Mouse (Mus musculus): Measurements from ENCODE around the gene Ddi2. TPM values are rescaled to one million over a fixed set of nuclear protein-coding genes. Genes with fewer than 3 reads are reported as not detected.

The Ddi2 gene
- total RNA-seq, 1 experiment from 2014 or later, result 30.6 TPM

DNA sequence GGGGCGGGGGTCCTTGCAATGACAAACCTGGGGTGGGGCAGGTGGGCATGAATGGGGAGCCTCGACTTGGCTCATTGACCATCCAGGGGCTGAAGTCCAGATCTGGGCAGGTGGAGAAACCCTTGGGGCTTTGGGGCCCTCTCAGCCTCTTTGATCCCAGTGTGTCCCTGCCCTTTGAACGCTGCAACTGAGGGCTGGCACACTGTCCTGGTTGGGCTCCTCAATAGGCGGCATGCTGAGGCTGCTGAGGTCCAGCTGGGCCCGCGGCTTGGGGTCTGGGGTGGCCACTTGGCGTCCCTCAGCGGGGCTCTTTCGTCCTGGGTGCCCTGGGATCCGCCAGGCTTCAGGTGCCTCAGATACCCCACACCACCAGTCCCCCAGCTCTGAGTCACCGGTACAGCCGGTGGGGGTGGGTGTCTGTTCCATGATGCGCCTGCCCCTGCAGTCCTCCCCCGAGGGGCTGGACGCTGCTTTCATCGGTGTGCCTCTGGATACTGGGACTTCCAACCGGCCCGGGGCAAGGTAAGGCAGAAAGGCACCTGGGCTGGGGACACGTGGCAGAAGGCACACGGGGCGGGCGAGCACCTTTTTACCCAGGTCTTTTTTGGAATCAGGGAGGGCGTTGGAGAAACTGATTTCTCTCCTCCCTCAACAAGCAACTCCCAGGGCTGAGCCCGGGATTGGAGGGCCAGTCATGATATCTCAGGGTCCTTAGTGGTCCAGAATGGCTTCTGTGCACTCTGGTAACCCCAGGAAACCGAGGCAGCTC, 23.5 kb upstream of the Ddi2 start, which contains the start of gene Agmat:
Agmat (plus strand) TSS at position 95 of the 769 bp plus-strand sequence.
- no peak for ATAC-seq (replicated peaks; ENCODE audit: low read depth, poor library complexity, severe bottlenecking)

DNA sequence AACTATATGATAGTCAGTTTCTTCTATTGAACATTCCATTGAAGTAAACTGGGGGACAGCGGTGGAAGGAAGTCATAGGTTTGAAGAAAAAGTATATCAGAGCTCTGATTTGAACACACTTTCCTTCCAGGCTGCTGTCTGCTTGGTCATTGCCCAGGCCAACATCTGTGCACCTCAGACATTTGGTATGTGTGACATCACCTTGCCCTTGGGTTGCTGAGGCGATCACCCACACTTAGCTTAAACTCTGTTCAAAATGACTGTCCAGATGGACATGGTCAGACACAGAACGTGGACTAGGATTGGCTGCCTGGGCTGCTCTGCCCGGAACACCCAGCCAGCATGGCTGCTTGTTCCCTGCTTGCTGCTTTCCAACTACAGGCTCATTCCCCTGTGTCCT, 19.2 kb upstream of the Ddi2 start:
- ATAC-seq (replicated peaks; ENCODE audit: low read depth, poor library complexity, severe bottlenecking), result no peak

DNA sequence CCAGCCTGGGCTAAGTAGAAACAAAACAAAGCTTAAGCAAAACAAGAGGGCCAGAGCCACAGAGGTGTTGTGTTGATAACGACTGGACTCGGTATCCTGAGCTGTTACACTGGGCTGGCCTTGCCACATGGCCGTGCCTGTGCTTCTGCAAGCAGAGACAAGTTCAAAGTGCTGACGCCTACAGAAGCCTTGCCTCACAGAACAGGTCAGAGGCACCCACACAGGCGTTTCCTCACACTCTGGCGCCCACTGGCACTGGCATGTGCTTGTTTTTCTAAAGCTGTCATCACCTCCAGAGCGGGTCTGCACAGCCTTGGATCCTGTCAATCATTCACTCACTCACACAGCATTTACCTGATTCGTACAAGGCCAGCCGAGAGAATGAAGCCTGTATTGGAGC, 18.6 kb upstream of the Ddi2 start:
- ATAC-seq (replicated peaks; ENCODE audit: low read depth, poor library complexity, severe bottlenecking), result no peak

DNA sequence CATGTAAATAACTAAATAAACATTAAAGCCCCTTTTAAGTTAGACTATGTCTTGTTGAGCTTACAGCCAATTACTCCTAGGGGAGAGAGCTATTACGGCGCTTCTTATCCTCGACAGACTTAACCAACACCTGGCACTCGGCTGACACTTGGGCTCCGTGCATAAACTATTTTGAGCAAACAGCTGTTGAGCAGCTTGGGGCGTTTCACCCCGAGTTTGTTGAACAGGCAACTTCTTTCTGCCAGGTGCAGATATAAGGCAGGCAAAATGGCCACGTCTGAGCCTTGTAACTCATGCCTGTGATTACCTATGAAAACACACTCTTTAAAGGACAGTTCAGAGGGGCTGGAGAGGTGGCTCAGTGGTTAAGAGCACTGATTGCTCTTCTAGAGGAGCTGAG, 14.8 kb upstream of the Ddi2 start:
- no peak for ATAC-seq (replicated peaks; ENCODE audit: low read depth, poor library complexity, severe bottlenecking)

DNA sequence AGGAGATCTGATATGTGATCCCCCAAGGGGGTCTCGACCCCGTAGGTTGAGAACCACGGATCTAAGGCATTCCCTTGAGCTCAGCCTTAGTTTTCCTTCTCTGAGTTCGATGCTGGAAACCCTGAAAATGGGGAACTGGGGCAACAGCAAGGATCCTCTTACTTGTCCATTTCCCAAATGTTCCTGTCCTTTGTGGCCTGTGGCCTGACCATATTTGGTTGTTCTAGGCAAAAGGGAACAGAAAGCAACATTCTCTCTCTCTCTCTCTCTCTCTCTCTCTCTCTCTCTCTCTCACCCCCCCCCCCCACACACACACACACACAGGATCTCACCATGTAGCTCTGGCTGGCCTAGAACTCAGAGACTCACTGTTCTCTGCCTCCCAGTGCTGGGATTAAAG, 13.6 kb upstream of the Ddi2 start:
- ATAC-seq (replicated peaks; ENCODE audit: low read depth, poor library complexity, severe bottlenecking), result 0 out of 2 replicates have a peak, but pooled peaks have one; percentile 24

DNA sequence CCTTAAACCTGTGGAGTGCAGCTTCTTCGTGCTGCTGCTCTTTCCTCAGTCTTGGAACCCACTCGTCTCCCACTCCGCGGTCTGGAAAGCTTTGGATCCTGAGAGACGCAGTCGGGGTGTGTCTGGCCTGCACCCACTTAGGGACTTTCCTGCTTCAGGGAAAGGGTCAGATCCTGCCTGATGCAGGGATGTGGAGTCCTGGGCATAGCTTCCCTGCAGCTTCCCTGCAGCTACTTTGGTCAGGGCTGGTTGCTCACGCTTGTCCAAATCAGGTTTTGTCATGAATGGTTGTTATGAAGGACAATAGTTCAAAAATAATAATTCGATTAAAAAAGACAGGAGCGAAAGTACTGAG, 12.0 kb upstream of the Ddi2 start:
- ATAC-seq (replicated peaks; ENCODE audit: low read depth, poor library complexity, severe bottlenecking), result no peak

DNA sequence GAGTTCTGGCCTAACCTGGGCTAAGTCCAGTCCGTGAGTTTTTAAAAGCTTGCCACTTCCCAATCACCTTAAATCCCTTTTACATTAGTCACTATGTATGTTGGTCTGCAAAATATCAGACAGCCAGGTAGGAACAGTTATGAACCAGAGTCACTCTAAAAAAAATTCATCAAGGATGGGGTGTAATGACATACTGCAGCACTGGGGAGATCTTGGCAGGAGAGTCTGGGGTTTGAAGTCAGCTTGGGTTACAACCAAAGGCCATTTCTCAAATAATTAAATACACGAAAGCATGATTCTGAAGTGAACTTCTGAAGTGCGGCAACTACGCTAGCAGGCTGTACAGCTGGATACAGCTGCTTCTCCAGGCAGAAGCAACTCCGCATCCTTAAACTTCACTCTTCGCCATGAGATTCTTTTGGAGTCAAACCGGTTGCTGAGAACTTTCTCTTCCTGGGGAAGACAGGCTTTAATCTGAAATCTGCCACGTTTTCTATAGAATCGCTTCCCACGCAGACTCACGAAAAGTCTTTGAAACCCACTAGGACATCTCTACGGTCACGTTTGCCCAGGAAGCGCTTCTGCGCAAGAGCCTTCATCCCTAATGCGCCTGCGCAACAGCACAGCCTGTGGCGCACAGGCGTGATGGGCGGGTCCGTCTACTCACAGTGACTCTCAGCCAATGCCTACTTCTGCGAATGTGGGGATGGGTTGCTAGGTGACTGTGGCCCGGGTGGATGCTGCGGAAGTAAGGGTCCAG, 11.4 kb upstream of the Ddi2 start:
- ATAC-seq (replicated peaks; ENCODE audit: low read depth, poor library complexity, severe bottlenecking), result peak; percentile 99

DNA sequence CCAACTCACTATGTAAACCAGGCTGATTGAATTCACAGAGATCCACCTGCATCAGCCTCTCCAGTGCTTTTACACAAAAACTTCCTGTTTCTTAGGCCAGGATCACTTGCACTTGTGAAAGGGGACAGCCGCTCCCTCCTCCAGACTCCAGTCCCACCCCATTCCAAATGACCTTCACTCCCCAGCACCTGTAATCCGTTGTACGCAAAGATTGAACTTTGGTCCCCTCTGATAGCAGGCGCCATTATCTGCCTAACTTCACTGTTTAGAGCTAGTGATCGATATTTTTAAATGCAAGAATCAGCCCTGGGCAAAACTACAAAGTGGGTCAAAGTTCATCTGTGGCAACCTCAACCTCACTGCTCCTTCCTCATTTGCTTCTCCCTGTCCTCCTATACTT, 8.5 kb upstream of the Ddi2 start:
- no peak for ATAC-seq (replicated peaks; ENCODE audit: low read depth, poor library complexity, severe bottlenecking)

DNA sequence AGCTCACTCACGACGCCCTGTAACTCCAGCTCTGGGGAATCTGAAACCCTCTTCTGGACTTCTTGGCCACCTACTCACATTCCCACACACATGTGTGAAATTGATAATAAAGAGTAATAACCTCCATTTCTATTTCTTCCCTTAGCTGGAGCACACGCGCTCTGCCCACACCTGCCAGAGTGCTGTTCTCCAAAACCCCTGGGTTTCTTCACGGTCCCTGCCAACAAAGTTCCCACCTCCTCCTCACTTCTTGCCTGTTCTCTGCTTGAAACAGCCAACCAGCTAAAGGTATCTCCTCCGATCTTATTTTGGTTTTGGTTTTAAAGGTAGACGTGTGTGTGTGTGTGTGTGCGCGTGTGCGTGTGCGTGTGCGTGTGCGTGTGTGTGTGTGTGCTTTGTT, 7.2 kb upstream of the Ddi2 start:
- ATAC-seq (replicated peaks; ENCODE audit: low read depth, poor library complexity, severe bottlenecking), result no peak

DNA sequence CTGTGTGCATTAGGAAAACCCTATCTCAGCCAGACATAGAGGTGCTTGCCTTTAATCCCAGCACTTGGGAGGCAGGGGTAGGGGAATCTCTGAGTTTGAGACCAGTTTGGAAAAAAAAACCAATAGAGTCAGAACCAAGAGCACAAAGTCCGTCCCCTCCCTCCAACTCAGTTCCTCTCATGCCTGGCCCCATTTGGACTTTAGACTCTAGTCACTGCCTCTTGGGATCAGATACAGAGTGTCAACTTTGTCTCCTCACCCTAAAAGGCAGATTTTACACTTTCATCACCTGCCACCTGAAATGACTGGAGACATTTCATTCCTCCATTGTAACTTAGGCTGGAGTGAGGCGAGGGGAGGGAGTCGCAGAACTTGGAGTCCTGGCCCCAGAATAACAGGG, 6.0 kb upstream of the Ddi2 start:
- ATAC-seq (replicated peaks; ENCODE audit: low read depth, poor library complexity, severe bottlenecking), result no peak

DNA sequence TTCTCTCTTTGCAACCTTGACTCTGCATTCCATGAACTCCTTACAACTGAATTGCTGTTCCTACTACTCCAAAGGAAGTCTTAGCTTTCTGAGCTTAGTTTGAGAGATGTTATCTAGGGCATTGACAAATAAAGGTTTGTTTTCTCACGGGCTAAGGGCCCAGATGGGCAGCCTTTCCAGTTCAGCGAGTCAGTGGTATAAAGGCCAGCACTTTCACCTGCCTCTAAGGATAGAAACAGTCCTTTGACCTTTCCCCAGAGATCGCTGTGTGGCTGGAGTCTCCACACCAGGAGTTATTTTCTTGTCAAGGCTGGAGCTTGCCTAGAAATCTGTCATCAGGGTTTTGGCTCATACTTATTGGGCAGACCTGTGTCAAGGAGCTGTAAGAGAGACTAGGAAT, 2.5 kb upstream of the Ddi2 start:
- ATAC-seq (replicated peaks; ENCODE audit: low read depth, poor library complexity, severe bottlenecking), result no peak

DNA sequence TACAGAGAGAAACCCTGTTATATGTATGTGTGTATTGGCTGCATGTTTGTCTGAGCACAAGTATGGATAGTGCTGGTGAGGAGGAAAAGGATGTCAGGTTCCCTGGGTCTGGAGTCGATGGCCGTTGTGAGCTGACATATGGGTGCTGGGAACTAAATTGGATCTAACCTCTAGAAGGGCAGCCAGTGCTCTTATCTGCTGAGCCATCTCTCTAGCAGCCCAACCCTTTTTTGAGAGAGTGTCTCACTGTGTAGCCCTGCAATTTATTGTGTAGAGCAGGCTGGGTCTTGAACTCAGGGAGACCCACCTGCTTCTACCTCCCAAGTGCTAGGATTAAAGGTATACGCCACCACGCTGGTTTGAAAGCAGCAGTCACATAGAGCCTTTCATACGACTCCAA, 2.1 kb upstream of the Ddi2 start:
- ATAC-seq (replicated peaks; ENCODE audit: low read depth, poor library complexity, severe bottlenecking), result no peak

DNA sequence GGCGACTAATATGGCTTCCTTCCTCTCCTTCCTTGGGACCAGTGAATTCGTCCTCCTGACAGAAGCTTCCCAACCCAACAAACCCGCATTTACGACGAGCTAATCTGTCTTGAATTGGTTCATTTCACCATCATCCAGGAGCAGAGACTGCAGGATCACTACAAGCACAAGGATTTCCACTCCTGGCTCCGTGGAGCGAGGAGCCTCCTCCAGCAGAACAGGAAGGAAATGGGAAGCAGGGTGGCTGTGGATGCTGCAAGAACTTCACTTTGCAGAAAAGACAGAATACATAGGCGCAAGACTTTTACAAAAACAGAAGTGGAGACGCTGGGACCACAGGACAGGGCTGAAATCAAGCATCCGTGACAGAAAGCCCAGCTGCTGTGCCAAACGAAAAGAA, 1.4 kb upstream of the Ddi2 start:
- ATAC-seq (replicated peaks; ENCODE audit: low read depth, poor library complexity, severe bottlenecking), result no peak

DNA sequence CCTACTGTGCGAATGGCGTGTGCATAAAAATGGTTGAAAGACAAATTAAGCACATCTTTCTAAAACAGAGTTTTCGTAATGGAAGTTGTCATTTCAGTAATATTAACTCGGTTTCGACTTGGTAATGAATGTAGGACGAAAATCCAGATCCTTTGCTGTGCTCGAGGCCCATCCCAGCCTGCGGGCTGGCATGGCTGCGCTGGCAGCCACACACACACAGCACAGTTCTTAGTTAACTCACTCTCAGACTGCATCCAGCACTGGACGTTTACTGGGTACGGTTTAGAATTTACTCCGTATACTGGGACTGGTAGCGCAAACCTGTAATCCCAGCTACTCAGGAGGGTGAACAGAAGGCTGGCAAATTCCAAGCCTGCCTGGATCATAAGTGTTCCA, 452 bp upstream of the Ddi2 start:
- ATAC-seq (replicated peaks; ENCODE audit: low read depth, poor library complexity, severe bottlenecking), result no peak

DNA sequence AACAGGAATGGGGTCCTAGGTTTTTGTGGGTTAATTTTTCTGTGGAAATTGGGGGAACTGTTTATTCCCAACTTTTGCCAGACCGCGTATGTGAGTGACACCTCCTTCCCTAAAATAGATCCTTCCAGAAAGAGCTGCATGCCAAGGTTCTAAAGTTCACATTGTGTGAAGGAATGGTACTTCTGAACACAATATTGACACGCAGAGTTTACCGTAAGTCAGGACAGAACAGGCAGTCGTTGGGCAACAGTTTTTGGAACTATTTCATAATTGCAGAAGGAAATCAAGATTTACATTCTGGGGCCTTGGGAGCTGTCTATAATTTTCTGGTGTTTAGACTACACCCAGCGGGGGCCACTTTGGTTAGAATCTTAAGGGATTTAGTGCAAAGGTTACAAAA, 1.3 kb downstream of the Ddi2 start:
- no peak for ATAC-seq (replicated peaks; ENCODE audit: low read depth, poor library complexity, severe bottlenecking)

DNA sequence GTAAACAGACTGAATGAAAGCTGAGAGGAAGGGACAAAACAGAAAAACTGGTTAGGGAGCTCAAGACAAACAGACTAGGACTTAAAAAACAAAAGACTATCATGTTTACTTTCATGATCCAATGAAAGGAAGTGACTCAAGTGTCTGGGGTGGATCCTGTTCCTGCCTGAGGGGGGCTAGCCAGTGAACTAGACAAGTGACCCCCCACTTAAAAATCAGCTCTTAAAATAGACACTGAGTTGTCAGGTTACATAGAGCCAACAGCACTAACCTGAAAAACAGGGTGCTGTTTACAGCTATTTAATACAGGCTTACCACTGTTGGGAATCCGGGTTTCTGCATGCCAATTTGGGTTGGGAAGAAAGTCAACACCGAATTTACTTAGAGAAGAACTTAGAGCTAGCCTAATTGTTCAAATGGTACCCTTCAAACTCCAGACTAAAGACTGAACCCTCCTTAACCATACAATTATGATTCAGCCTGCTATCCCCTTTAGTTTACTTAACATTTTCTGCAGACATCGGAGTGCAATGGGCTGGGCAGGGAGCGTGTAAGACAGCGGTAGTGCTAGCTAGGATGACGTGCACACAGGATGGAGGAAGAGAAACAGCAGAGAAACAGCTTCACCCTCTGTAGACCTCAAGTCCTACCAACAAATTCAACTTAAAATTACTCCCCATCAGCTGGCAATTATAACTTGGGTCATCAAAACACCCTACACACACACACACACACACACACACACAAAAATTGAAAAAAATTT, 2.3 kb downstream of the Ddi2 start:
- ATAC-seq (replicated peaks; ENCODE audit: low read depth, poor library complexity, severe bottlenecking), result peak; percentile 43; the same call in 1 of the 2 replicates

DNA sequence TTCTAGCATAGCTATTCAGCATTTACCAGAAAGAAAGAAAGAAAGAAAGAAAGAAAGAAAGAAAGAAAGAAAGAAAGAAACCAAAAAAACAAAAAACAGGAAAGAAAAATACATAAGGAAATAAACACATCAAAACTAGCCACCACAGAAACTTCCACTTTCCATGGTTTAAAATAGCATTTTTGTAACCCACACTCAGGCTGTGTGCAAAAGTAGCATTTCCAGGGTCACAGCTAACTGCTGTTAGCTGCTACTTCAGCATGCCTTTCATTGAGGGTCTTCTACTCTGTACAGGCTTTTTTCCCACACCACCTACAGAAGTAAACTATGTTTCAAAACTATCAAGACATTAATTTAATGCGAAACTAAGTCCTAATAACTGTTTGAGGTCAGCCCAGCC, 3.9 kb downstream of the Ddi2 start:
- no peak for ATAC-seq (replicated peaks; ENCODE audit: low read depth, poor library complexity, severe bottlenecking)

DNA sequence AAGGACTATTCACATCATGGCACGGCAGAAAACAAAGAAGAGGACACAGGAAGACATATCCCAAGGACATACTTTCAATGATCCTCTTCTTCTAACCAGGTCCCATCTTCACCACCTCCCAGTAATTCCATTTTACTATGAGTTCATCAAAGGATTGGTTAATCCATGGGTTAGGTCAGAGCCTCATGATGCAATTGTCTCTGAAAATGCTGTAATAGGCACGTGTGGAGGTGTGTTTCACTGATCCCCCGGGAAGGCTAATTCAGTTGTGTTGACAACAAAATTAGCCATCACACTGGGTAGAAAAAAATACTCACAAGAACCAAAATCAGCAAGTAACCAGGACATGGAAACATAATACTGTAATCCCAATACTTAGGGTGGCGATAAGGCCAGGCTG, 5.6 kb downstream of the Ddi2 start:
- no peak for ATAC-seq (replicated peaks; ENCODE audit: low read depth, poor library complexity, severe bottlenecking)

DNA sequence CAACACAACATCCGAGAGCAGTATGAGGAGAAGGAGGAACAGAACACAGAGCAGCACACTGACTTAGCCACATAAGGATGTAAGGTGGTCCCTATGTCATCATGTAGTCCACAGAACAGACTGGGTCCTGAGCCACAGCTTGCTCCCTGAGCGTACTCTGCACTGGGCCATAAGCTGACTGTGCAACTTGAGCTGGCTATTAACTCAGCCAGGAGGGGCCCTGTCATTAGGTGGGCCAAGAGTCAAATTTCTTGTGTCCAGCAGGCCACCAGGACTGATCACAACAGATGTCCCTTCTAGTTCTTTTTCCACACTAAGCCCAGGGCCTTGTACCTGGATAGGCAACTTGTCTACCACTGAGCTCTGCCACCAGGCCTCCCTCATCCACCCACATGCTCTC, 8.2 kb downstream of the Ddi2 start:
- ATAC-seq (replicated peaks; ENCODE audit: low read depth, poor library complexity, severe bottlenecking), result no peak

DNA sequence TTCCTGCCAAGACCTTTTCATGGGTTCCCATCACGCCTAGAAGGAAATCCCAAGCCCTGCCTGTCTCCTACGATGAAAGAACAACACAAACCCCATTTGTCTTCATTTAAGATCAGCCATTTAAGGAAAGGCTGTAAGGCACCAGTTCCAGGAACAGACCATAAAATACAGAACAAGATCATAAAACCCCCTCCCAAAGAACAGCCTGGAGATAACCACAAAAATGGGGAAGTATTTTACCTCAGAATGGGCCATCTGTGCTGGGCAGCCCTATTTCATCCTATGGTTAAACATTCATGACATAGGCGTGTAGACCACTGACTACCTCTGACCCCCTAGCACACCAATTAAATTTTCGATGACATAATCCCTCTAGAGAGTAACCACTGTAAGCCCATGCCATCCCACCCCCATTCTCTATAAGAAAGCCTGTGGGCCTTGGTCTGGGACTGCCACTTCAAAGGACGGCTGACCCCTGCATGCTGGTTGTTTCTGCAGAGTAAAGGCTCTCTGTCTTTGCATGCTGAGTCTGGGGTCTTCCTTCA, 9.5 kb downstream of the Ddi2 start:
- ATAC-seq (replicated peaks; ENCODE audit: low read depth, poor library complexity, severe bottlenecking), result peak; percentile 92

DNA sequence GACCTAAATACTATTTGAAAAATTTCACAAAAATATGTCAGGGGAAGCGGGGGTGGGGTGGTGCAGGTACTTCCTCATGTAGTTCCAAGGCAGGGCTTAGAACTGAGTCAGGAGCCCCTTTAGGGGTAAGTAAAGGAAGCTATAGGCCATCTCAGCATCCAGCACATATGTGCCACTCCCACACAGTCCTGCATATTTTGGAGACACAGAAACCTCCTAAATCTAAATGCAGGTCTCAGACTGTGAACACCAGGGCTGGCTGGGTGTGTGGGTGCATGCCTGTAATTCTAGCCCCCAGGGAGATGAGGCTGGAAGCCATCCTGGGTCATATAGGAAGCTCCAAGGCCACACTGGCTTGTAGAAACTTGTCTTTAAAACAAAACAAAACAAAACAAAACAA, 12.0 kb downstream of the Ddi2 start:
- no peak for ATAC-seq (replicated peaks; ENCODE audit: low read depth, poor library complexity, severe bottlenecking)
